Mouse (Mus musculus): ENCODE measurements around the gene Pcsk4. TPM values are rescaled to one million over a fixed set of nuclear protein-coding genes. Genes with fewer than 3 reads are reported as not detected.

Pcsk4 gene
- polyA plus RNA-seq, 1 experiment from 2014 or later = 8.2 TPM

DNA sequence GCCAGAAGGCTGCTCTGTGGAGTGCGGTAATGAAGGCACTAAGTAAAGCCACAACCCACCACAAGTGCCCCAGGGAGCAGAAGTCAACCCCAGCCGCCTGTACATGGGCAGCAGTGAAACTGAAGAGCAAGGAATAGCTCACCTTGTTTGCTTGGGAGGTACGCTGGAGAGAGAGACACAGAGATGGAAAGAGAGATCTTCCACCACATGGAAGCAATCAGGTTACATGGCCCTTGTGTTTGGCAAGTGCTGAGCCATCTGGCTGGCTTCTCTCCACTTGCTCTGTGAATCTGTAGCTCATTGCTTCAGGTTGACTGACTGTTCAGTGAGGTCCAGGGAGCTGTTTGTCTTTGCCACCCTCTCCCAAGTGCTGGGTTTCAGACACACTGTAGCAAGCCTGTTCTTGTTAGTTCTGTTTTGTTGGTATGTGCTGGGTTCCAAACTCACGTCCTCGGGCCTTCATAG is 3.3 kb upstream of the Pcsk4 start:
- Histone ChIP-seq H3K27me3 (replicated peaks) (peaks cover 18% of the 10 kb centered on the region), H3K9ac (replicated peaks) (no peak overlapping the region), H3K4me2 (no peak overlapping the region), H3K36me3 (no peaks in the 10 kb centered on the region; the same call in 1 of the 2 replicates), H3K4me1 (peaks cover 17% of the 10 kb centered on the region), H3K4me3 (replicated peaks) (no peak overlapping the region), H3K27ac (replicated peaks) (no peak overlapping the region), H3K9me3 (replicated peaks) (no peaks in the 10 kb centered on the region)
- WGBS = 84% methylated on average over 5 of the region's 5 CpGs
- no peak for ATAC-seq (ENCODE audit: low FRiP score)

DNA sequence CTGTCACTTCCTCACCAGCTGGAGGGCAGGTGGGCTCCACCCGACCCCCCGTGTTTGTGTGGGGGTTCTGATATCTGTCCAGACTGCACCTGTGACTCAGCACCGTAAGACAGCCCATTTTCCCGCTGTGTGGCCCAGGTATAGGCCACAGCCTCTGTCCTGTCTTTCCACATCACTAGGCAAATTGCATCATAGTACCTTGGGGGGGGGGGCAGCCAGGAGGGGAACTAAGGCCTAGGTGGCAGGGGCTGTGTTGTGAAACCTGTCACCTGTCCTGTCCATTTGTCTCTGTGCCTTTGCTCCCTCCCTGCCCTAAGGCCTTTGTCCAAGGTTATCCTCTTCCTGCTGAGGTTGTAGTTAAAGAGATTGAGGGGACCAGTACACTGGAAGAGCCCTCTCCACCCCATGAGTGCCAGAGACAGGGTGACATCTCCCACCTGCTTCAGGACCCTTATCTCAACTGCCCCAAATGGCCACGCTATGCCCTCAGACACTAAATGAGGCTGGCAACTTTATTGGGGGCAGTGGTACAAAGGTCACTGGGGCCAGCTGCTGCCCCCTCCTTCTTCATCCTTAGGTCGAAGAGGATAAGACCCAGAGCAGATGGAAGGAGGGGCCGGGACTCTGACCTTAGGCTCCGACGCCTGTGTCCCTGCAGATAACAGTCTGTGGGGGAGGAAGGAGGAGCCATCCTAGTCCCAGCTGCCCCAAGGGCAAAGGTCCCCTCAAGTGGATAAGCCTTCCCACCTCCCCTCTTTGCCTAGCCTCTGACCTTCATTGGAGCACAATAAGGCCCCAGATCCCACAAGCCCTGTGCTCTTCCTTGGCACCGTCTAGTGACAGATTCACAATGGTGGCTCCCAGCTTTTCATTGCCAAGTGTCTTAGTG is 2.6 kb upstream of the Pcsk4 start:
- Histone ChIP-seq H3K27me3 (replicated peaks) (peaks cover 16% of the 10 kb centered on the region; the same call in 1 of the 2 replicates), H3K9ac (replicated peaks) (no peak overlapping the region), H3K4me1 (peaks cover 17% of the 10 kb centered on the region), H3K9me3 (replicated peaks) (no peaks in the 10 kb centered on the region), H3K4me3 (replicated peaks) (no peak overlapping the region), H3K4me2 (no peak overlapping the region), H3K36me3 (no peaks in the 10 kb centered on the region; the same call in 1 of the 2 replicates), H3K27ac (replicated peaks) (no peak overlapping the region)
- ATAC-seq (ENCODE audit: low FRiP score) = no peak
- WGBS = 73% methylated on average over 10 of the region's 10 CpGs

- Histone ChIP-seq H3K27ac (replicated peaks) (no peak overlapping the region), H3K4me2 (peak overlapping the region; percentile 96), H3K36me3 (no peaks in the 10 kb centered on the region; the same call in 1 of the 2 replicates), H3K27me3 (replicated peaks) (peaks cover 16% of the 10 kb centered on the region; the same call in 1 of the 2 replicates), H3K4me1 (peaks cover 17% of the 10 kb centered on the region), H3K9me3 (replicated peaks) (no peaks in the 10 kb centered on the region), H3K9ac (replicated peaks) (no peak overlapping the region; the same call in 1 of the 2 replicates), H3K4me3 (replicated peaks) (peak overlapping the region; percentile 53)
- WGBS = 74% methylated on average over 2 of the region's 2 CpGs
- no peak for ATAC-seq (ENCODE audit: low FRiP score)
Measured at GRCm38 (mm10) chr10:80330888-80331287, 1.6 kb upstream of the Pcsk4 start.

GRCm38 (mm10) chr10:80330084-80330483 is 786 bp upstream of the Pcsk4 start:
- Histone ChIP-seq H3K4me2 (peak overlapping the region; percentile 96), H3K9me3 (replicated peaks) (no peaks in the 10 kb centered on the region), H3K4me1 (peaks cover 17% of the 10 kb centered on the region), H3K9ac (replicated peaks) (peak overlapping the region; percentile 54), H3K27me3 (replicated peaks) (peaks cover 16% of the 10 kb centered on the region; the same call in 1 of the 2 replicates), H3K36me3 (no peaks in the 10 kb centered on the region), H3K27ac (replicated peaks) (no peak overlapping the region), H3K4me3 (replicated peaks) (peak overlapping the region; percentile 53)
- no peak; the same call in 1 of the 2 replicates for ATAC-seq (ENCODE audit: low FRiP score)
- WGBS = 2% methylated on average over 38 of the region's 41 CpGs

DNA sequence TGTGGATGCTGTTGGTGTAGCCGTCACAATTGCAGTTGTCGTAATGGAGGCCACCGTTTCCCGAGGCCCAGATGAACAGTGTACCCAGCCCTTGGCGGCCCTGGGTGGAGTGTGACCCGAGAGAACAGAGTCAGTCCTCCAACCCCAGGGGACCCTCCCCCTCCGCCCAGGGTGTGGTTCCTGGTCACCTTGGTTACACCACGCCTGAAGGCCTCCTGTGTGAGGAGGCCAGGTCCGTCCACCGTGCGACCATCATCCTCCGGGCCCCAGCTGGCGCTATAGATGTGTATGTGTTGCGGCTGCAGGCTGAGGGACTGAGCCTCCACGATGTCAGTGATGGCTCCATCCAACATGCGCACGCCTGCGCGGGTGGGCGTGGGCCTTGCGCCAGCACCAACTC is 4.3 kb downstream of the Pcsk4 start:
- Histone ChIP-seq H3K9me3 (replicated peaks) (no peaks in the 10 kb centered on the region), H3K27me3 (replicated peaks) (peaks cover 2% of the 10 kb centered on the region; the same call in 1 of the 2 replicates), H3K27ac (replicated peaks) (no peak overlapping the region), H3K36me3 (no peaks in the 10 kb centered on the region), H3K4me1 (peaks cover 36% of the 10 kb centered on the region), H3K4me2 (no peak overlapping the region), H3K9ac (replicated peaks) (no peak overlapping the region), H3K4me3 (replicated peaks) (no peak overlapping the region)
- 81% methylated on average over 21 of the region's 21 CpGs for WGBS
- no peak for ATAC-seq (ENCODE audit: low FRiP score)

DNA sequence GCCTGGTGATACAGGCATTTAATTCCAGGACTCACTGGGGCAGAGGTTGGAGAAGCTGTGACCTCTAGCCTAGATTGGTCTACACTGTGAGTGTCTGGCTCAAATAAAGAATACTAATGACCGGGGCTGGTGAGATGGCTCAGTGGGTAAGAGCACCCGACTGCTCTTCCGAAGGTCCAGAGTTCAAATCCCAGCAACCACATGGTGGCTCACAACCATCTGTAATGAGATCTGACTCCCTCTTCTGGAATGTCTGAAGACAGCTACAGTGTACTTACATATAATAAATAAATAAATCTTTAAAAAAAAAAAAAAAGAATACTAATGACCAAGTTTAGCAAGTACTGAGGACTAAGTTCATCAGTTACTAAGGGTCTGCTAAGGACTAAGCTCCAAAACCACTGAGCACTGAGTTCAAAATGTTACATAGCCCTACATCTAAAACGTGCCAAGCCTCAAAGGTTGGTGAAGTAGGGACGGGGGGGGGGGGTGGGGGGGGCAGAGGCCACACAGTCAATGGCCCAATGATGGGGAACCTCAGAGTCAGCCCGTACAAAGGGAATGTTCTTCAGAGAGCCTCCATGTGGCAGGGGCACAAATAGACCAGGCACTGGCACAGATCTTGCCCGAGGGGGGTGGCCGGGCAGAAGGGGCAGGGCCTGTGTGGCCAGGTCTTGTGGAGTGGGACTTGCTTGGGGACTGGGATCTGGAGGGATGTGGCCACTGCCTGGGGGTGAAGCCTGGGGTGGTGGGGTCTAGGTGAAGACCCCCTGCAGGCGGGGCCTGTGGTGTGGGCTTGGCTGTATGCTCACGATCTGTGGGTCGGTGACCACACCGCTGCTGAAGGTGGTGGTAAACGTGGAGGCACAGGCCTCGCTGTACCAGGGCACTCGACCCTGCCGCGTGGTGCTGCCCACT is 4.9 kb downstream of the Pcsk4 start:
- peaks cover 41% of the 10 kb centered on the region for H3K4me1 ChIP-seq
- no peak overlapping the region for H3K9ac ChIP-seq (replicated peaks)
- no peak overlapping the region for H3K27ac ChIP-seq (replicated peaks)
- no peaks in the 10 kb centered on the region for H3K9me3 ChIP-seq (replicated peaks)
- no peaks in the 10 kb centered on the region for H3K36me3 ChIP-seq
- ATAC-seq (ENCODE audit: low FRiP score) = no peak
- H3K27me3 ChIP-seq (replicated peaks) = peaks cover 2% of the 10 kb centered on the region; the same call in 1 of the 2 replicates
- peak overlapping the region; percentile 49 for H3K4me3 ChIP-seq (replicated peaks)
- peak overlapping the region; percentile 84 for H3K4me2 ChIP-seq
- 78% methylated on average over 17 of the region's 17 CpGs for WGBS

GRCm38 (mm10) chr10:80323261-80324119 is 5.8 kb downstream of the Pcsk4 start:
- peak overlapping the region; percentile 49 for H3K4me3 ChIP-seq (replicated peaks)
- WGBS = under 1% methylated on average over 41 of the region's 46 CpGs
- peaks cover 2% of the 10 kb centered on the region; the same call in 1 of the 2 replicates for H3K27me3 ChIP-seq (replicated peaks)
- H3K9ac ChIP-seq (replicated peaks) = peak overlapping the region; percentile 53
- peaks cover 43% of the 10 kb centered on the region for H3K4me1 ChIP-seq
- H3K4me2 ChIP-seq = peak overlapping the region; percentile 84
- no peaks in the 10 kb centered on the region for H3K9me3 ChIP-seq (replicated peaks)
- H3K36me3 ChIP-seq = peaks cover under 1% of the 10 kb centered on the region; the same call in 1 of the 2 replicates
- H3K27ac ChIP-seq (replicated peaks) = peak overlapping the region; percentile 23; the same call in 1 of the 2 replicates
- ATAC-seq (ENCODE audit: low FRiP score) = peak; percentile 39

DNA sequence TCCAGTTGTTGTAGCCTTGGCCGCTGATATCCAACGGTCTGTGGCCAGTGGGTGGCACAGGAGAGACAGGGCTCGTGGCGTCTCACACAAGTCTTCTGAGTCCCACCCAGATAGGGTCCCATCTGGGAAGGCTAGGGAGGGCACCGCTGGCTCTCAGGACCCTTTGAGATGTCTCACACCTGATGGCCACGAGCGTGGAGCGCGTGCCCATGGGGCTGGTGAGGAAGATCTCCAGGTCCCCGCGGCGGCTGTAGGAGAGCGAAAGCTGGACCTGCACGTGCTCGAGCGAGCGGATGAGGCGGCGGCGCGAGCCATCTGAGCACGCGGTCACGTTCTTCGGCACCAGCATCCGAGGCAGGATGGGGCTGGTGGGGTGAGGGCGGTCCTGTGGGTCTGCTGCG is 6.5 kb downstream of the Pcsk4 start:
- ATAC-seq (ENCODE audit: low FRiP score) = peak; percentile 11; the same call in 1 of the 2 replicates
- peak overlapping the region; percentile 53 for H3K9ac ChIP-seq (replicated peaks)
- 5% methylated on average over 28 of the region's 28 CpGs for WGBS
- peaks cover 2% of the 10 kb centered on the region; the same call in 1 of the 2 replicates for H3K27me3 ChIP-seq (replicated peaks)
- H3K4me3 ChIP-seq (replicated peaks) = peak overlapping the region; percentile 49
- no peaks in the 10 kb centered on the region for H3K9me3 ChIP-seq (replicated peaks)
- peaks cover 7% of the 10 kb centered on the region for H3K36me3 ChIP-seq
- H3K4me1 ChIP-seq = peaks cover 46% of the 10 kb centered on the region
- H3K4me2 ChIP-seq = peak overlapping the region; percentile 84
- peak overlapping the region; percentile 23; the same call in 1 of the 2 replicates for H3K27ac ChIP-seq (replicated peaks)

DNA sequence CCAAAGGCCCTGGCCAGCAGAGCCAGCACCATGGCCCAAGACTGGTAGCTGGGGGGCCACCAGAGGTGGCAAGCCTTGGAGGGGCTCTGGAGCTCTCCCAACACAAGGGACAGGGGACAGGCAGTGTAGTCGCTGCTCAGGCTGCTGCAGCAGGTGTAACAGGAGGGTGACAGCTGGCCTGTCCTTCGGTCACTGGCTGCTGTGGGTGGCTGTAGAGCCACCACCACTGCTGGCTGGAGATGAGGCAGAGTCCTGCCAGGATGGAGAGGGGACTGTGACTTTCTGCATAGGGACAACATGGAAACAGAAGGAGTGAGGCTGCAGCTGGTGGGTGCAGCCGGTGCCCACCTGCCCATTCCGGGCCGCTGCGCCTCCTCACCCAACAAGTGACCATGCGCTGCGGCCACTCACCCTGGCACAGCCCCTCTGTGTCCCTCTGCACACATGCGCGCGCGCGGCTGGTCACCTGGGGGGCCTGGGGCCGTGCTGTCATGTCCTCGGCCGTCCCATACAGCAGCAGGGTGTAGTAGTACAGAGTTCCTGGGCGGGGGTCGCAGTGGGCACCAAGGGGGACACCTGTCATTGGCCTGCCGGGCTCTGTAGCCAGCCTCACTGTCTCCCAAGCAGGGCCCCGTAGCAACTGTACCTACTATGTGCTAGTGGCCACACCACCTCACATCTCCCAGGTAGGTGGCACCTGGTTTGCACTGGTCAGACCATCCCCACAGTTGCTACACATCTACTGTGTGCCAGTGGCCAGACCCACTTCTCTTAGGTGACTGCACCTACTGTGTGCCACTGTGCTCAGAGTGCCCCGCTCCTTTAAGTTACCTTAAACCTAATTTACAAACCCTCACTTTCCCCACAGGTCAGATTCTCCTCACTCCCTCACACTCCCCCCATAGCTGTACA is 7.4 kb downstream of the Pcsk4 start:
- peaks cover 15% of the 10 kb centered on the region for H3K36me3 ChIP-seq
- H3K27ac ChIP-seq (replicated peaks) = no peak overlapping the region
- ATAC-seq (ENCODE audit: low FRiP score) = no peak
- H3K9ac ChIP-seq (replicated peaks) = peak overlapping the region; percentile 53; the same call in 1 of the 2 replicates
- H3K9me3 ChIP-seq (replicated peaks) = no peaks in the 10 kb centered on the region
- H3K4me3 ChIP-seq (replicated peaks) = peak overlapping the region; percentile 49; the same call in 1 of the 2 replicates
- 89% methylated on average over 21 of the region's 21 CpGs for WGBS
- peak overlapping the region; percentile 84 for H3K4me2 ChIP-seq
- peaks cover 2% of the 10 kb centered on the region; the same call in 1 of the 2 replicates for H3K27me3 ChIP-seq (replicated peaks)
- peaks cover 51% of the 10 kb centered on the region for H3K4me1 ChIP-seq

Data from neural tube, embryonic 15.5 days (tissue).